Mouse (Mus musculus) left cerebral cortex, adult 18-20 months (tissue): ENCODE measurements around the gene Tspan9. TPM values are rescaled to one million over a fixed set of nuclear protein-coding genes. Genes with fewer than 3 reads are reported as not detected.
A peak's percentile ranks its signal among the peaks of the same experiment; 100 is the strongest.

ENCODE experiments used
- DNase-seq, 2 experiments: peaks; one replicate each; pipeline ENCODE4 v3.0.0; 2021 to 2022; ENCODE audit warnings: low spot score in 2 of 2, mixed read lengths in 1 of 2
- total RNA-seq, 2 experiments: library from RNA; stranded (reverse); gene quantifications; 2 replicates each; pipeline ENCODE4 v1.2.3; 2021

Tspan9 gene
- total RNA-seq, 2 experiments from 2014 or later = 53.5 to 53.8 TPM

DNA sequence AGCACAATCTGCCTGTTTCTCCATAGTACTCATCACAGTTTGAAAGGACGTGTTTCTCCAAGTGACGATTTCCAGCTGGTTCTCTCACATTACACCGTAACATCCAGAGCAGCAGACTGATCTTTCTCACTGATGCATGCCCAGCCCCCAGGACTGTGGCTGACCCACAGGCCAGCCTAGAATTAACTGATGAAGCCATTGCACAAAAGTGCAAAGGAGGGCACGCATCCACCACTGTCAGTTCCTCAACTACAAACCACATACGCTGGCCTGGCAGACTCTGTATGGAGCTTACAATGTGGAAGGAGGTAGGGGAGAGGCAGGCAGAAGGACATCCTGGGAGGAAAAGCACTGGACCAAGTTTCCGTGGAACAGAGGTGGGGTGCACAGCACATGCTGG lies 101.6 kb downstream of the Tspan9 start:
- DNase-seq = no peak

DNA sequence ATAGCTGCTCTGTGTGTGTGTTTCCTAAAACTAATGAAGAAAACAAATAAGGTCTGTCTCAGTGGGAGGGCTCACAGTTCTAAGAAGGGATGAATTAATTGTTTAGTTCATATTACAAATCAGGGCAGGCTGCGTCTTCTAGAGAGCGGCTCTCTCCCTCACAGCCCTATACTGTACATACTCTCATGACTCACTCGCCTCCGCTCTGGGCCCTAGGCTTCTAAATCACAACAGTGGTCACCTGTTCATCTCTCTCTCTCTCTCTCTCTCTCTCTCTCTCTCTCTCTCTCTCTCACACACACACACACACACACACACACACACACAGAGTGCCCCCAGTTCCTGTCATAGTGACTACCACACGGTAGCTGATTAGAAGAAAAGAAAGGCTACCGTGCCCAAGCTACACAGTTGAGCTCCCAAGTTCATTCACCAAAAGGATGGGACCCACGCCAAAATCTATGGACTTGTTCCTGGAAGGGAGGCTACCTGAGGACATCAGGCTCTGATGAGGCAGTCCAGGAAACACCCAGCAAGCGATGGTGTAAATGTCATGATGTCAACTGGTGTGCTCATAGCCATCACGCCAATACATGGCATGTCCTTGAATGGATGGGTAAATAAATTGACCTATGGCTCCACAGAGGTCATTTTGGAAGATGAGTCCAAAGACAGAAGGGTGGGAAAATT lies 104.2 kb downstream of the Tspan9 start:
- DNase-seq = no peak

DNA sequence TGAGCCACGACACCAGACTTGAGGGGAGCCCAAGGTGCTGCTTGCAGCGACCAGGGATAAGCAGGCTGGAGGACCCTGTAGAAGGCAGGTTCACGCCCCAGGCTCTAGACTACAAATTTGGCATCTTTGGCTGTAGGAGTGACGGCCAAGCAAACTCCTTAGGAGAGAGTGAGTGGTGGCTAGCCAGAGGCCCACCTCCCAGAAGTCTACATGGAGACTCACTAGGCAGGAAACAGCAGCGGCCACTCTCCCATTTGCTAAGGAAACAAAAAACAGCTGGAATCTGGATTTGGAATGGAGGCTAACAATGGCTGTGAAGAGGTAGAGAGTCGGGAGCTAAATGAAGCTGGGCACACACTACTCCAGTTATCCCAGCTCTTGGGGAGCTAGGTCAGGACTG lies 104.8 kb downstream of the Tspan9 start:
- DNase-seq = no peak

DNA sequence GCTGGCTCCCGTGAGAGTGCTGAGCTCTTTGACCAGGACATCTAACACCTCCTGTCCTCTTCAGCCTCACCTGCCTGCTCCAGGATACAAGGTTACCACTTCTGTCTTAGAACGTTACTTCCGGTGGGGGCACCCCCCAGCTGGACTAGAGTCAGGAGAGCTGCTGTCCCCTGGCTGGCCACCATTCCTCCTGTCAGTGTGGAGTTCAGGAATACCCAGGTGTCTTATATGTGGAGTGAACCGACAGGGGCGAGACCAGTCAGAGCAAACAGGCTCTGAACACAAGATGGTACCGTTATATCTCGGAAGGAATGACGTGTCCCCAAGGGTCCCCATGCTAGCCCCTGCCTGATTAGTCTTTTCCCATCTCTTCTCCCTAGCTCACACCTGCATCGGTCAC lies 106.8 kb downstream of the Tspan9 start:
- DNase-seq = no peak

DNA sequence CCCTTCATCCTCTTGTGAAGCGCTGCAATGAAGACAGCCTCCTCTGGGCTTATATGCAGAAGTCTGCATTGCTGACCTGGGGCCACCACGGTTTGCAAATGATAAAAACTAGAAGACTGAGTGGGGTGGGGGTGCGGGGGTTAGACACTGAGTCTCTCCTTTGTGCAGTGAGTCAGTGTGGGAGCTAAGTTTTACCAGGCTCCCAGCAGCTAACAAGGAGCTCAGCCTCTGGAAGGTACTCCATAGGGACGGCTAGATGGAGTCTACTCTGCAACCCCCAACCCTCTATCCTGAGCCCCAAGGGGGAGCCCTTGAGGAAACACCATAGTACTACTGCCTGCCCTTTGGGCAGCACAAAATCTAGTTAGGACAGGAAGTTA lies 107.5 kb downstream of the Tspan9 start:
- peak in 1 of 2 experiments; percentile 13 for DNase-seq

DNA sequence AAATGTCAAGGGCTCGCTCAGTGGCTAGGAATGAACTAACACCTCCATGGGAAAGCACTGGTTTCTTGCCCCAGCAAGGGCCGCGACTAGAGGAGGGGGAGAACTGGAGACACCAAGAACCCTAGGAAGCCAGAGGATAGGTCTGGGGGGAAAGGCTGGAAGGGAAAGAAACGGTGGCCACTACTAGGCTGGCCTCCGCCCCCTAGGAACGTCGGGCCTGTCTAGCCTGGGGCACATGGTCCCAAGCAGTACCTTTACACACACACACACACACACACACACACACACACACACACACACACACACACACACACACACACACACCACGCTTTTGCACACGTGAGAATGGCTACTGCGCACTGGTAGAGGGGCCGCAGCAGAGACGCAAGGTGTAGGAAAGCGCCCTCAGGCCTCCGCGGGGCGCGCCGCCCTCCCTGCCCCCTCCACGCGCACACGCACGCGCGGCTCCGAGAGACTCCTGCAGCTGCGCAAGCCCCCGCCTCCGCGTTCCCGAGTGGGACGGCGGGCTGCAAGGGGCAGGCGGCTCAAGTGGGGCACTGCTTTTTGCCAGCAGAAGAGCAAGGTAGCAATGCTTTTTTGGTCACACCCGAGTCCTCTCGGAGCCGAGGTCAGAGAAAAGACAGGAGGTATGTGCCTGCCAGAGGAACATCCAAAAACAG lies 108.0 kb downstream of the Tspan9 start:
- peak; percentile 65 to 79 for DNase-seq

DNA sequence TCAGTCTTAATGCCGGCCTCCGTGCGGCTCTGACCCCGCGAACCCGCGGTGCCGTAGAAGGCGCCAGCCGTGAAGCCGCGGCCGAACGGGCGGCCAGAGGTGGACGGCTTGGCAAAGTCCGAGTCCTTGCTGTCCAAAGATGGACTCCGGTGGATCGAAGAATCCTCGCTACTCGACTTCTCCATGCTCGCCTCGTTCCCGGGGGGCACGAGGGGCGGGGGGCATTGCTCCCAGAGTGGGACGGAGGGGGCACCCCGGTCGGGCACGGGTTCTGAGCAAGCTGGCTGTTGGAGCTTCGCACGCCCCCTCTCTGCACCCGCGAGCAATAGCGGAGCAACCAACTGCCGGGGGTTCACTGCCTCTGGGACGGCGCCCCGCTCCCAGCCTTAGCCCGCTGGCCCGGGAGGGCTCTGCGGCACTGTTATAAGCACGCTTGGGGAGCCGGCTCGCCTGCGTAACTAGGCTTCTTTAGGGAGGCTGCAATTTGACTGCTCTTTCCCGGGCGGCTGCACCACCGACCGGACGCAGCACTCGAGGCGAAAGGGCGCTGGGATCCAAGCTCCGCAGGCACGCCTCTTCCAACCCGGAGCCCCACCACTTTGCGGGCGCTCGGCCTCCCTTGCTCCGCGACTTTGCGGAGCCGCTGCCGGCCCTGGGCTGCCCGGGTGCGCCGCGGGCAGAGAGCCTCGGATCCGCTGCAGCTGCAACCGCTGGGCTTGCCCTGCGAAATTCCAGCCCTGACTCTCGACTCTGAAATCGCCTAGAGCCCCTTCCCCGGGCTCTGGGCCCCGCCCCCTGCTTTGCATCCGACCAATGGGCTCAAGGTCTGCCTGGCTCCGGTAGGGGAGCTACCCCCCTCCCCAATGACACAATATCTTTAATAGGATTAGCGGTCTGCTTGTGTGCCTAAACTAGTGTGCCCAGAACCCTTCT lies 108.8 kb downstream of the Tspan9 start:
- peak in 1 of 2 experiments; percentile 54 for DNase-seq

DNA sequence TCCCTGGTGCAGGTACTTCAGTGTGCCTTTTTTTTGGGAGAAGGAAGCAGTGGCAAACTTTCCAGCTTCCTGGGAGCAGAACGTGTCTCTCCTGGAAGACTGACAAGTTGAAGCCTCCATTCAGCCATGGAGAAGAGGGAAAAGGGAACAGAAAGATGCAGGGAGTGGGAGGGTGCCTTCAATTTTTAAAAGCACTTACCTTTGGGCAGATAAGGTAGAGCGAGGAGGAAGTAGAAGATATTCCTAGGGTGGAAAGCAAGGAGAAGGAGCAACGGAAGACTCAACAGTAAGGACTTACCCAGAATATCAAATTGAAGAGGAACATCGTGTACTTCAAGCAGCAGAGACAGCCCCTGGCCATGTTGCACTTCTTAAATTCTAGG lies 109.5 kb downstream of the Tspan9 start:
- no peak for DNase-seq

DNA sequence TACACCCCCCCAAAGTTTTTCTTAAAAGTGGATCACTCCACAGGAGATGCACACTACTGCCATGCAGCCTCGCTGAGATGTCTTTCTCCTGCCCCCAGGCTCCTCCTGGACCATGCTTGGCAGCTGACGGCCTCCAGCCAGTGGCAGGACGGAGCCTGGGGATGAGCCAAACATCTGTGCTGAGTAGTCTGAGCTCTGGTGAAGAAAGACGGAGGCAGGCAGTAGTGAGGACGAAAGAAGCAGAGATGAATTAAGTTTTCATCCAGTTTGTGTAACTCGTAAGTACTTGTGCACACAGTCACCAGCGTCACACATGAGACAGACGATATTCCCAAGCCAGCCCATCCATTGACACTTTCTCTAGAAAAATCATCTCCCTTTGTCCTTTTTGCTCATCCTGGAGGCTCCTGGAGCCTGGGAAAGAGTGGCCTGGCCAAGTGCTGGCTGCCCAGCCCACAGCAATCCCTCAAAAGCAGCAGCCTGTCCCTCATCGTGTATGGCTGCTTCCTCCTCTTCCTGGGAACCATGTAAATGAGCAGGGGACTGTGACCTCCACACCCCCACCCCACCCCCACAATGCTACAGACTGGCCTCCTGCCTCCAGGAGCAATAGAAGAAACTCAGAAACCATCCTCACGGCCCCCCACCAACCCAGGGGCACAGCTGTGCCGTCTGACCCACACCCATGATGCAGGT lies 110.1 kb downstream of the Tspan9 start:
- DNase-seq = no peak

DNA sequence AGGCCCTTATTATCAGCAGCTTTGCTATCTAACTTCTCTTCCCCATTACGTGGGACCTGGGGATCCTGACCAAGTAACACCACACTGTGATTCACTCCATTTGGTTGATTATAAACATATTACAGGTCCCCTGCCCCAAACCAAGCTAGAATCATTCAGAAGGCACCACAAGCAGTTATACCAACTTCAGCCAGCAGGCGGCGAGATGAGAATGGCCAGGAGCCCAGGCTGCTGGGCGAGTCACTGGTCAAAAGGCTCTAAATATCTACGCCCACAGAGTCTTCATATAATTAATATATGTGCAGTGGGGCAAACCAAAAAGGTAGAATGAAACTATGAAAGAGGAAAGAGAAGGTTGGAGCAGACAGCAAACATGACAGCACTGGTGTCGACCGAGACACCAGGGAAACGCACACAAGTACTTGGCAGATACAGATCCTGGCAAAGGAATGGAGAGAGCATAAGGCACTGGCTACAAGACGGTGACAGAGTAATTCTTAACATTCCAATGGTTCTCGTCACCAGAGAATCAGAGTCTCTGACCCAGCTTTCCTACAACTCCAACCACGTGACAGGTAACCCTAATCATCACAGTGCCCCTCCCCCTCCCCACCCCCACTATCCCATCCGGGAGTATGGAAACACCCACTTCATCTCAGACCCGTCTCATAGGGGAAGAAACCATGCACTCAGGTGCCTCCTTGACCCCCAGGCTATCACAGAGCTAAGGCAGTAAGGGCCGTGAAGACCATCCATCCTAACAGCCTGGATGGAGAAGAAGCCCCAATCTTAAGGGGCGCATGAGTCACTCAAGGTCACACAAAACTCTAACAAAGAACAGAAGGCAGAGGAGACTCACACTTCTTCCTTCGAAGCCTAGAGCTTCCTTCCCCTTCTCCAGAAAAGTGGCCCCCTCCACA lies 110.9 kb downstream of the Tspan9 start:
- peak; percentile 82 to 94 for DNase-seq

DNA sequence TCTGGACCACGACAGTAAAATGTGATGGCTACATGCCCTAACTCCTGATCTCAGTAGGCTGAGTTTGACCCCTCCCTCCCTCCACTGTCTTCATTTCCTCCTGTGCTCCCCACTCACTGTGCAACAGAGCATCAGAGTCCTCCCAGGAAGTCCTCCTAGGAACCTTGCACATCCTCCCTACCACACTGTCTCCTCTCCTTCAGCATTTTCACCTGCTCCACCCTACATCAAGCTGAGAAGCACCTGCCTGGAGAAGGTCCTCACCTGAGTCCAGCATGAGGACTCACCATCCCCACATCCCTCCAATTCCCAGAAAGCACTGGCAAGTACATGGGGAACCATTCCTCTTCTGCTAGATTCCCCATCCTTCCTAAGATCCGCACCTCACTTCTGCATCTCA lies 111.8 kb downstream of the Tspan9 start:
- no peak for DNase-seq

DNA sequence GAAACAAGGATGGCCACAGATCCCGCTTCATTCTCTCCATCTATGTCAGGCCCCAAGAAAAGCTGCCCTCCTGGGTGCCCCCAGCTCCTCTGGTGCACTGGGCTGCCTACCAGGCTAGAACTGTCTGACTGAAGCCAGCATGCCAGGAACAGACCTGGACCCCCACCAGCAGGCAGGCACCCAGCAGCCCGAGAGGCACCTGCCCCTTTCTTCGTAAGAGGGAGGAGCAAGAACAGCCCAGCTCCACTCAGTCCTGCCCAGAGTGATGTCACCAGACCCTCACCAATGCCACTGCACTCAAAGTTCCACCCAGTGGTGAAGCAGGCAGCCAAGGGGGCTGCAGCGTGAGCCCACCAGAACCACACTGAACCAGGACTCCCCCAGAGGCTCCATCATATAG lies 112.3 kb downstream of the Tspan9 start:
- no peak for DNase-seq

DNA sequence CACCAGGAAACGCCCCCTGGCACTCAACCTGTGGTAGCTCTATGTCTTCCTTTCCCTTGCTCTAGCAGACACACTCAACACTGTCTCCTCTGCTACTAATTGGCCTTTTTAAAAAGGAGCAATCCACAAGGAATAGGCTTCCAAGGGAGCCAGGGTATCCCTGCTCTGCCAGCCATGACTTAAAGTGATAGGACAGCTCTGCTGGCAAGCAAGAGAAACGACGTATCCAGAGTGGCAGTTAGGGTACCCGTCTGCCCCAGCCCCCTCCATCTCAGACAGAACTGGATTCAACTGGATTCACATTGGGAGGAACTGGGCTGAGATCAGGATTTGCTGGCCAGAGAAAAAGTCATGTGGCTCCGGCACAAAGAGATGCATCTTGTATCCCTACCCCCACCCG lies 112.9 kb downstream of the Tspan9 start:
- DNase-seq = no peak

DNA sequence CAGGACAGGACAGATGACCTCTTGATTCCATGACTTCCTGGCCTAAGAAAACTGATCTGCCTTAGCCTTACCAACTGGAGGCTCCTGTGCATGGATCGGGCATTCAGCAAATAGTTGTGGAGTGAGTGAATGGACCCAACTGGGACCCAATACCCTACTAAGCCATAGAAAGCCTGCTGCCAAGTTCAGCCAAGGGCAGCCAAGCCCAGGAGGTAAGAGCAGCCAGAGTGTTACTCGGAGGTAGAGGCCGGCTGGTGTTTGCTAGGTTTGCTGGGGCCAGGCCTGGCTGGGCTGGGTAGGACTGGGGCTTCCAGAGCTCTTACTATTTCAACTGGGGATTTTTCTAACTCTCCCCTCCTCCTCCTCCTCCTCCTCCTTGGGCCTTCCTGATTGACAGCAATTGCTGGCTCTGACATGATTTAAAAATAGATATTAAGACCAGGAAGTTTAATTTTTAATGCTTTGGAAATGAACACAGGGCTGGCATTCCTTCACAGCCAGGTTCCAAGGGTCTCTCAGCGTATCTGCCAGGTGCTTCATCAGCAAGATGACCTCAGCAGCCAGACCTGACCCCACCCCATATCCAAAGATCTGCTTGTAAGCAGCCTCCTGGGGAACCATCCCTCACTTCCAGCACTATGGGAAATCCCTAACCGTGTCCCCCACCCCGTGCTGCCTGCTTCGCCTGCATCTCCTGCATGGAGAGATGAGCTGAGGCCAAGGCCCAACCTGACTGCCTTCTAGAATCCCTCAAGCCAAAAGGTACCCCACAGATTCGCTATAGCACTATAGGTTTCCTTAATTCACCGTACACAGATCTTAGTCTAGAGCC lies 113.7 kb downstream of the Tspan9 start:
- DNase-seq = no peak

DNA sequence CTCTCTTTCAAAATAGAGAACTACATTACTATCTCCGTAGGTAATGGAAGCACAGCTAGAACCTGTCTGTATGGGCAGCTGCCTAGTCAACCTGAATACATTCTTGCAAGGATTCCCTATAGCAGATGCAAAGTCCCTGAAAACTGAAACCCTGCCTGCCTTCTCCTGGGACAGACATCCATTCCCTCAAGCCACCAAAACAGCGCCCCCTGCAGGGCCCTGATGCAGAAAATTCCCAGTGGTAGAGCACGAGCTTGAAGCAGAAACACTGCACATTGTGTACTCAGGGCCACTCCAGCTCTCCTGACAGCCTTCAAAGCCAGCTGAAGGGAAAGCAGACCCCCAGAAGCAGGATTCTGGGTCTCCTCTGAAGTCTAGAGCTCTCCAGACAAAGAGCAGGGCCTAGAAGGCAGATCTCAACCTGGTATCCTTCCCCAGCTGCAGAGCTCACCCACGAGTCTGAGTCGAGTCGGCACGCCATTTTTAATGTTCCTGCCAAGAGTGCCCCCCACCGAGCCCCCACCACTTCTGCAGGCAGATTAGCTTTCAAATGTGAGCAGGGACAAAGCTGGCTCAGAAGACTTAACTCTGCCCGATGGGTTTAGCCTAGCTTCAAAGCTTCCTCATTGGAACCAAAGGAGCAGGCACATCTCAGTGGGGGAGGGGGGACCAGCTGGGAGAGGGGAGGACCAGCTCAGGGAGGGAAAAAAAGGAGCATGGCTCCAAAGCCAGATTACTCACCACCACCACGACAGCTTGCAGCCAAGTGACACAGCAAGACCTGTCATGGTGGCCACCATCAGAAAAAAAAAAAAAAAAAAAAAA lies 115.1 kb downstream of the Tspan9 start:
- DNase-seq = peak in 1 of 2 experiments; percentile 51

DNA sequence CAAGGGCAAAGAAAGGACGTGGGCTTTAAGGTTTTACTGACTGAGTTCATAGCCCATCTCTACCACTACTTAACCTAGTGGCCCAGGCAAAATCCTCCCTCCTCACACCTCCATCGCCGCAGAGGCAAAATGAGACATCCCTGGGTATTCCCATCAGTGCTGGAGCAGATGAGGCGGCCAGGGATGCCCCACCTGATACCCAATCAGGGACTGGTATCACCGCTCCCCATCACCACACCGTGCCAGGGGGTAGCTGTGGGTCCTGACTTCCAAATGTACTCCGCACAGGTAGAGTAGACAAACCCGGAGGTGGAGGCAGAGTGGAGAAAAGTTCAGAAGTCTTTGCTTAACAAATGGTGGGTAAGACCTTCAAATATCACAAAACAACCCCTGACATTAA lies 117.4 kb downstream of the Tspan9 start:
- DNase-seq = no peak

DNA sequence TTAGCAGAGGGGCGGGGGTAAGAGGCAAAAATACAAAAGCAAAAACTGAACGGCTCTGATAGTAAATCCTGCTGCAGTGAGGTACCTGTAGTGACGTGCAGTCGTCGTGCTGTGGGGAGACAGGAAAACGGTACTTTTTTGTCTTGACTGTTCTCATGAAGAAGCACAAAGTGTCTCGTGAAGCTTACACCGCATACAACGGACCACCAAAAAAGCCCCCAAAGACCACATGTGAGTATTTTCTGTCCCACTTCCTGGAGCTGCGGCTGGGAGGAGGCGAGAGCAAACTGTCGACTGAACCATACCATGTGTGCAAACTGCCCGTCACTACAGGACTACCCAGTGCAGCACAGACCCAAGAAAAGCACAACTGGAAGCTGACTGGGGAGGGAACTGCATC lies 117.8 kb downstream of the Tspan9 start:
- no peak for DNase-seq

DNA sequence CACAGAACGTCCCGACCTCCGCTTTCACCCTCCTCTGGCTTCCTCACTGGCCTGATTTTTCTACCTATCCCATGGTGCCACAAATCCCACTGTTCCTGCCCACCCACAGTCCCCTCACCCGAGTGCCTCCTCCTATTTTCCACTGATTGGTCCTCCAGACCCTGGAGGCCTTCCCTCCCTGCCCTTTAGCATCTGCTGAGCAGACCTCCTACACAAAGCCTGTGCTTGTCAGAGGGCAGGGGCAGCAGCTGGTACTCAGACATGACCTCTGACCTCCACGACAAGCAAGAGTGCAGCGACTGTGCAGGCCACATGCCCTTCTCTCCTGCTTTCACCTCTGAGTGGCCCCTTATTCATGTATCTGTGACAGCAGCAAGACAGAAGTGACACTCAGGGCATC lies 121.2 kb downstream of the Tspan9 start:
- DNase-seq = no peak

DNA sequence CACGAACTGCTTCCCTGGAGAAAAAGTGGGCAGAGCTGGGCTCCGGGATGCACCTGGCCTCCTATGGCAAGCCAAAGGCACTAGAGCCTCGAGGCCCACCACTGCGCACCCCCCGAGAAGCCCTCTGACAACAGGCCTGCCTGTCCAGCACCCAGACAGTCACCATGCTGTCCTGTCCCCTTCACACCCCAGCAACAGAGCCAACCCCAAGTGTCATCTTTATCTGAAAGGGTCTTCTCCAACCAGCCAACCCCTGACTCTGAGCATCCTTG lies 121.5 kb downstream of the Tspan9 start:
- DNase-seq = no peak
